Mouse (Mus musculus) mouse embryonic stem cell (cell line): ENCODE results near the gene Cox14.
"Not testable (repeated sequence)": the region's sequence is repeated elsewhere in the genome, so short reads cannot be mapped to it uniquely, and the experiment has no call there.

Source experiments
- in situ Hi-C, 2 experiments: fragments of 300-500 bp; cut with MboI; formaldehyde crosslinking; loops; 1 replicate in 1 of 2; 3 replicates in 1 of 2; pipeline ENCODE4 v1.14.3; 2019 to 2020; ENCODE audit warnings: low sequenced_read_pairs in 2 of 2, low pct_unique_long_range_greater_than_20kb in 1 of 2, mixed read lengths in 1 of 2; ENCODE audit not compliant: unreplicated experiment in 1 of 2

Gene Cox14

GRCm38 (mm10) chr15:99771004-99771500 is 45.6 kb downstream of the Cox14 start:
- in situ Hi-C loops = no loop called here

DNA sequence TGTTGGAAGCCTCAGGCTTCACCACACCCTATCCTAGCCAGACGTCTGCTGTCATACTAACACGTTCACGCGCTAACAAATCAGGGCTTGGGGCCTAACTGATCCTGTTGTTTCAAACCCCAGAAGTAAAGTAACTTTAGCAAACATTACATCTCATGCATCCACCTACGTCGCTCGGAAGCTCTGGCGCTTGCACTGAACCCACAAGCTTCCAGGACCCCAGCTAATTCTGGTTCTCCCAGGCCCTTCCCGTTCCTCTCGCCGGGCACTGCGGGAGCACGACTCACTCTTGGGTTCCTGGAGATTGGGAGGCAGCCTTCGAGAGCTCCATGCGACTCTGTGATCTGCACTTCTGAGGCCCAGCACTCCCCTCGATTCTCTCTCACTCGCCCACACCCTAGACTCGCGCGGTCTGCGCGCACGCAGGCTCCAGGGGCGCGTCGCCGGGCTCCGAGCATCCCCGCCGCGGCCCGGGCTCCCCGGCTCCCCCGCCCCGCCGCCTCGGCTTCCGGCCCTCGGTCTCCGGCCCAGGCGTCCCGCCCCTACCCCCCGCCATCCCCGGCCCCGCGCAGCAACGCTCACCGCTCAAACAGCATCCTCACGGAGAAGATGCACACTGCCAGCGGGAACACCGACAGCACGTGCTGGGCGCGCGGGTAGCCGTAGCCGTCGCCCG is 46.3 kb downstream of the Cox14 start:
- in situ Hi-C loops = no loop called here

GRCm38 (mm10) chr15:99772277-99772880 is 47.0 kb downstream of the Cox14 start:
- in situ Hi-C loops = no loop called here

- in situ Hi-C loops = not testable (repeated sequence)
Observed at GRCm38 (mm10) chr15:99772881-99772924, 47.3 kb downstream of the Cox14 start, which contains the start of gene Cers5. Cers5 (minus strand) TSS chr15:99772885.

DNA sequence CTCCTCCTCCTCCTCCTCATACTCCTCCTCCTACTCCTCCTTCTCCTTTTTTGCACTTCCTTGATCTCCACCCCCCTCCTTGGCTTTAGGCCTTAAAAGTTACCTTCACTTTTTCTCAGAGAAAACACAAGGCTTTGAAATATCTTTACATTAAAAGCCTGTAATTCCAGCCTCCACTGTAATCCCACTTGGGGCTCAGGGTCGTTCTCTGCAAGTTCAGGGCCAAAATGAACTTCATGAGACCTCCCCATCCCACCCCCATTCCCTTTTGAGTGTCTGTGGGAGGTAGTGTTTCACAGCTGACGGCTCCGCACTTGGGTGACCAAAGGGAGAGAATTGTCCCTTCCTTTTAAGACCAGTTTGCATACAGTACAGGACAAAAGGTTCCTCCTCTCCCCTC is 47.5 kb downstream of the Cox14 start:
- in situ Hi-C loops = no loop called here
